Mouse (Mus musculus): Measurements from ENCODE around the gene Fyb2.

The Fyb2 gene

DNA sequence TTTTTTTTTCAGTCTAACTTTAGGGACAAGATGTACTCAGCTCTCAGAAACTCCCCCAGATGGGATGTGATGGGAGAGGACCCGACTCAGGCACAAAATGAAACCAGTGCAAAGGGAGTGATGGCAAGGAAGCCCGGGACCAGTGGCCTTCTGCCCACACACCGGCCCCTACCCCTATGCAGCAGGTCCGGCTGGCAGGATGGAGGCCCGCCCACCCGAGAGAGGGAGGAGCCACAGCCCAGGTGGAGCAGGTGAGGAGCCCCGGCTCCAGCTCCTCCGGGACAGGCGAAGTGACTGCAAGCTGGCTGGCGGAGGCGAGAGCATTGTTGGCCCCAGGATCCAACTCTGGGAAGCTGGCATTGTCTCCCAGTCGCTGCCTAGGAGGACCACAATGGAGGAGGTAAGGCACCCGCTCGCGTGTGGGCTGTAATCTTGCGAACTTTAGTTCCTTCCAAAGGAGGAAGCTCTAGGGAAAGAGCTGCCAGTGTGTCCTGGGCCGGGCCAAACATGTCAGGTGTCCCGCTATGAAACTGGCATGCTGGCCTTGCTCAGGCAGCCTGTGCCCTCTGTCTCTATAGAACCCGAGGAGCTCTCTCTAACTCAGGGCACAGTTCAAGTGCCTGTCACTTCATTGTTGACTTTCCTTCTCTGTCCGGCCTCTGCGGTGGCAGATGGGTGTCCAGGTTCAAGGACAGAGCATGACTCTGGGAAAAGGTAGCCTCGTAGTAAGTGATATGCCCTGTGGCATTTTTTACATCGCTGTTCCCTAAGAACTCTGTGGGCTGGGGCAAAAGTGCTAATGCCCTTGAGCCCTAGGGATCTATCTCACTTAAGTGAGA is at the start of gene Fyb2:
Fyb2 (plus strand) TSS at position 166 of the 839 bp plus-strand sequence.
- peak; percentile 32 for DNase-seq (ENCODE audit: low spot score)

DNA sequence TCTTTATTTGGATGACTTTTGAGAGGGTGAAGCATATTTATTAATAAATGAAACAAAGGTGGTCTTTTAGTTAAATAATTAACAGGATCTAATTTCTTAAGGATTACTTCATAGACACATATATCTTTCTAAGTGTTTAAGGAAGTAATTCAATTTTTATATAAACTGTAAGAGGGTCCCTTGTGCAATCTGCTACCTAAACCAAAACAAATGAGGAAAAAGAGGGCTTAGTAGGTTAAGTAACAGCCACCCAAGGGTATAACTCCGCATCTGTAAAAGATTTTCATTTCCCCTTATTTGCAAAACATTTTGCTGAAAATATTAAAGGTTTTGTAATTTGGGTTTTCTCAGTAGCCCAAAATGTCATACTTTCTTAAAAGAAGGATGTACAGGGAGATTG is 48.9 kb upstream of the Fyb2 start:
- DNase-seq (ENCODE audit: low spot score) = no peak

DNA sequence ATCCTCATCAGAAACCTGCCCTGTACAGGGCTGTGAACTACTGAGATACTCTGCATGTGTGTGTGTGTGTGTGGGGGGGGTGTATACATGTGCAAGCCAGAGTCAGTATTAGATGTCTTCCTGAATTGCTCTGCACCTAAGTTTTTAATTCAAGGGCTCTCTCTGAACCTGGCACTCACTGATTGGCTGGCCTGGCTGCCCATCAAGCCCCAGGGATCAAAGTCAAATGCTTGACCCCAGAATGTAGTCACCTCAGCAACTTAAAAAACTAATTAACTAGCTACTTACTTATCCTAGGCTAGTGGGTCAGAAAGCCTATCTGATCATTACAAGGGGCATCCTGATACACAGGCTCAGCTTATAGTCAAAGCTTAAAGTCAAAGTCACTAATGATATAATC is 43.7 kb upstream of the Fyb2 start:
- DNase-seq (ENCODE audit: low spot score) = no peak

DNA sequence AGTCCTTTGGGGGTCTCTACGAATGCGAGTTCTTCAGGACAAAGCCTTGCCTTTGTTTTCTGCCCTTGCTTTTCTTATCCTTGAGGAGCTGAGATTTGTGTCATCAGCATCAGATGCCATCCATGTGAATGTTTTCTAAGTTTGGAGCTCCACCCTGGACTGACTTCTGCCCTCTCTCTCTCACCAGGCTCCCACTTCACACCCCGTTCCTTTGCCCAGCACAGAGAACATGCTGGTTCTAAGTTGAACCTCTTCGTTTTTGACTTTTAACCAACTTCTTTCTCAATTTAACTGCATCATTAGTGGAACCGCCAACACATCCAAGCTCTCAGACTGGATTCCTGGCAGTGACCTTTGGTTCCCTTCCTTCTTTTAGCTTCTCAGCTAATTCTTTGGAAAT is 43.1 kb upstream of the Fyb2 start:
- no peak for DNase-seq (ENCODE audit: low spot score)

DNA sequence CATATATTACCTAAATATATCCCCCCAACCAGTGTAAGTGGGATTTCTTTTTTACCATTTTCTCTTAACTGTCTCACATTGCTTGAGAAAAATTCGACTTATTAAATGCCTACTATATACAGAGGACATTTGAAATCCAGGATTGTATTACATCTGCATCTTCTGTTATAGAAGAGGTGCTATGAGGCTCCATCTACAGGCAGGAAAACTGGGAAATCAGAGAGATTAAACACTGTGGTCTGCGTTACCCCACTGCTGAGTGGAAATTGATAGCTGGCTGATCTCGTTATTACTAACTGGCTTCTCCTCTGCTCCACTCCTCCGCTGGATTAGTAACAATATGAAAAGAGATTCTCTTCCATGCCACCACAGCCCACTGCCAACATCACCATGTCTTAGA is 37.4 kb upstream of the Fyb2 start:
- DNase-seq (ENCODE audit: low spot score) = no peak

DNA sequence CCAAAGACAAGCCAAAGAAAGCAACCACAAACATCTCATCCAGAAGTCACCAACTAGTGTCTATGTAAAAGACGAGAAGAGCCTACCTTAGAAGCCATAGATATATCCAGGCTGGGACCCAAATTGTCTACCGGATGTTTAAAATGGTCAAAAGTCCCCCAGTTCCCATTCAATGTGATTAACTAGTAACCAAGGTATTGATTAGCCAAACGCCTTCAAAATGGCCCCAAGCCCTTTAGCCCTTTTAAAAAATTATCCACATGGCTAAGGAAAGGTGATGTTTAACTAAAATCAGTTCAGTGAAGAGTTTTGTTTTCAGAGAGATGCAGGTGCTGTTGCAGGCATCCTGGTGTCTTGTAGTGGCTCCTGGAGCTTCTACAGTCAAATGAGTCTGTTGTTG is 36.9 kb upstream of the Fyb2 start, which contains the start of gene C8a:
C8a (minus strand) TSS at position 76 of the 400 bp plus-strand sequence.
- no peak for DNase-seq (ENCODE audit: low spot score)

DNA sequence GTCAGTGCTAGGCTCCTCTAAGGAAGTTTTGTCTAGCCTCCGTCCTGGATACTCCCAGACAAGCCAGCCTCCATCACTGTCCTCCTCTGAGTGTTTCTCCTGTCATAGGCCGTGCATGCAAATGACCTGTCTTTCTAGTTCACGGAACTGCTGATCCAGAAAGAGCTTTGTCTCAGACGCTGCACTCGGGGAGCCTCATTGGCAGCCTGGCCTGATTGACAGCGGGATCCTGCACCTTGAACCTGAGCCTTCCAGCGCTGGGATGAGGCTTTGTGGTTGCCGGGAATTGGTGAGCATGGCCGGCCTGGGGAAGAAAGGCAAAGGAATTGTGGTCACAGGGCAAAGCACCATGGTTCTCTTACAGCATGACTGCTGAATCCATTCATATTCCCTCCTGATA is 25.8 kb upstream of the Fyb2 start:
- no peak for DNase-seq (ENCODE audit: low spot score)

DNA sequence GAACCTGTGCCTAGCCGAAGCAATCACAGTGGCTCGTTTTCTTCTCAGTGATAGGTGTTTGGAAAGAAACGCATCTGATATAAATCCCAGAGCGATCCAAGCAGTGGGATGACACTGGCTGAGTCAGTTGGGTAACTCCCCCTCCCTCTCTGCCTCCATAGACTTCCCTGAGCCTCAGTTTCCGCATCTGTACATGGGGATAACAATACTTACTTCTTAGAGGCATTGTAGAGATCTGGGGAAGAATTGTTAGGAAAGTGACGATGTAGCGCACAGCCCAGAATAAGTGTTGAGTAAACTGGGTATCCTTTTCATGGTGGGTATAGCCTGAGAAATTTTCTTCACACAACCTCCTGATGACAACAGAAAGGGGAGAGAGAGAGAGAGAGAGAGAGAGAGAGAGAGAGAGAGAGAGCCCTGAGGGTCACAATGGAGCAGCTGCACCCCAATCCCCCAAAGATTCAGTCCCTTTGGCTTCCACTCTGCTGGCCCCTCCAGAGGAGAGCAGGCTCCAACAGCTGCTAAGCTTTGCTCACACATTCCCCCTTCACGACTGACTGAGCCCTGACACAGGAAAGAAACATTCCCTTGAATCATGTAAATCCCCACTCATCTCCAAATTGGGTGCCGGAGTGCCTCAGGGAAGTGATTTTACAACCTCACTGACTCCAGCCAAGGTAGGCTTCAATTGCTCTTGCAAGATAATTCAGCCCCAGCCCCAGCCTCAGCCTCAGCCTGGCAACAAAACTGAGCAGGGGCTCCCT is 24.6 kb upstream of the Fyb2 start:
- no peak for DNase-seq (ENCODE audit: low spot score)

DNA sequence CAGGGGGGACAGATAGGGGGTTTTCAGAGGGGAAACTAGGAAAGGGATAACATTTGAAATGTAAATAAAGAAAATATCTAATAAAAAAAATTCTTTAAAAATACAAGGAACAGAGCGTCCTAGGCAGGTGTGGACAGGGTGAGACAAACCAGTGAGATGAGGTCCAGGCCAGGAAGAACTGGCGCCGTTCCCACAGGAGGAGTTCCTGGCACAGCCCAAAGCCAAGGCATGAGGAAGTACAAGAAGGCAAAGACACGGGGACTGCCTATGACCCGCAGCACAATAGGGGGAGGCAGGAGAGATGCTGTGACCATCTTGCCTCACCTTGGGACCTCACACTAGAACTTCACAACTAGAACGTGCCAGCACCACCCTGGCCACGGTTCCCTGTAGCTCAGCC is 21.5 kb upstream of the Fyb2 start:
- no peak for DNase-seq (ENCODE audit: low spot score)

DNA sequence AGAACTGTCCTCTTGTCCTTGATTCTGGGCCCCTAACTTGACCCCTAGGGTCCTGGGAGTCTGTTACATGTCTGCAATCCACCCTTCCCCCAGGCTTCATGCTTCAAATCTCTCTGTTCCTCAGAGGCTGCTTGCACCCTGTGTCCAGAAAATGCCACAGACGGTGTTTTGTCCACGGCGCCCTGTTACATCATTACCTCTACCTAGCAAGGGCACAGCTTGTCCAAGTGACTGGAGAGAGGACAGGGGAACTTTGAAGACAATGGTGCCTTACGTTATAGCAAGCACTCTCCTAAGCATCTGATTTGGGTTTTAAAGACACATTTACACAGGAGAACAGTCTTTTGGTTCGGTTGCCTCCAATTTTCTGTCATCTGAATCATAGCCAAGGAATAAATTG is 19.7 kb upstream of the Fyb2 start:
- DNase-seq (ENCODE audit: low spot score) = no peak

DNA sequence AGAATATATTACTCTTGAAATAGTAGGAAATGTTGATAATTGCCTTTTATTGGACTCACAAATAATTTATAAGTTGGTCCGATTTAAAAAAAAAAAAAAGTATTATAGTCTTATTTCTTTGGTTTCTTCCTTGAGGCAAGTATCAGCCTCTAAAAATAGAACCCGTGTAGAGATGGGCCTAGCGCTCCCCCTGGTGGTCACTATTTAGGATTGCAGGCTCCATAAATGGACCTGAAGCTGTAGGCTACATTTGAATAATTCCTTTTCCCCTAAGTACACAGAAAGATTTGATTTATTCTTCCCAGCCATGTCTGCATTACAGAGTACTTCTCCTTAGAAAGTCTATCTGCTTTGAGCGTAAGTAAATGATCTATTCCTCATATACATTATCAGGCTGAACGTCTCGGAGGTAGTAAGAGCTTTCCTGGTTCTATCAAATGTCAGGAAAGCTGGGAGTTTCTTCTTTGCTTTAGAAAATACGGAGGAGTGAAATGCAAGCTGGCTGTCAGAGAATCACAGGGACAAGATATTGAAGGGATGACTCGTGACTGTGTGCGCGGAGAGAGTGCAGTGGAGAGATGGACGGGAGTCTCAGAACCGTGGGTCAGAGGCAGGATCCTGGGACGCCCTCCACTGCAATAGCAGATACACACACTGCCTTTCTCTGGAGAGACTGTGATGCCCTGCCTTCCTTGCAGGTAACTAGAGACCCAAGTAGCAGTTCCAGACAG is 19.1 kb upstream of the Fyb2 start:
- no peak for DNase-seq (ENCODE audit: low spot score)

DNA sequence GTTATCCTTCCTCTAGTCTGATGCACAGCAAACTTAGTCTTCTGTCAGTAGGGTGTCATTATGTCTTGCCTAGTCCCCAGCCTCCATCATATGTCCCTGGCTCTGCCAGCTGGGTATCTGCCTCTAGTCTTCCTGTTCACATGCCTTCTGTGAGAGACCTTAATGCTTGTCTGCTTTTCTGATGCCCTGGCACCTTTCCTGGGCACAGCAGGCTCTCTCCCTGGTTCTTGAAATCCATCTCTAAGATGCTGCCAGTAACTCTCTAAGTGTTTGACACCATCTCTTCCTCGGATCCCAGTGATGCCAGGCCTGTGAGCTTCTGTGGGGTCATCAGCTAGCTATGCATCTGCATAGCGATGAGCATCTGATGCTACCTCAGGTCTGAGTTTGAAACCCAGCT is 10.4 kb upstream of the Fyb2 start:
- no peak for DNase-seq (ENCODE audit: low spot score)

DNA sequence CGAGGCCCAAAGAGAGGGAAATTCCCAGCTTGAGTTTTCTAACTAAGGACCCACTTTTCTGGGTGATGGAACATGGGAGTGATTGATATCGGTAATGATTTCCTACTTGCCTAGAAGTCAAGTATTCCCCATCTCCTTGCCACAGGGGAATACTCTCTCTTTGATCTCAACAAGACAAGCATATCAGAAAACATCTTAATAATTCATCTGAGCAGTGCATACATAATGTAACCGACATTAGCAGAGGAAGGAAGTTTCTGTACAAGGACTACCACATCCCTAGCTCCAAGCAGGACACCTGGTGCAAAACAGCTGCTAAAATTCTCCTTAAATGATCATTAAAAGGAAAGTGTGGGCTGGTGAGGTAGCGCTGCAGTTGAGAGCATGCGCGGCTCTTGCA is 8.2 kb upstream of the Fyb2 start:
- DNase-seq (ENCODE audit: low spot score) = no peak

DNA sequence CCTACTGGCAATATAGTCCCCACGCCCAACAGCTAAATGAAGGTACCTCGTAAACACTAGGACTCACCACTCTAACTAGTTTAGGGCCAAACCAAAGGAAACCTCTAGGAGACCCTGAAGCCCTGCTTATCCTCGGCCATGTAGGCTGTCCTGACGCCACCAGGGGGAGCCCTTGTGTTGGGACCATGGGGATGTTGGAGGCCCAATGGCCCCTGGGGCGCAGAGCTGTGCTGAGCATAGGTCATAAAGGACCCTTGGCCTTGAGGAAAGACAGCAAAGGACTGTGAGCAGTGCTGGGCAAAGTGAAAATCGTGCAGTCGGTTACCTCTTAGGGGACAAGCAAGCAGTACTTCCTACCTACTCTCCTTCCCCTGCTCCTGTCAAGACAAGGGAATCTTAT is 1.6 kb upstream of the Fyb2 start:
- peak; percentile 45 for DNase-seq (ENCODE audit: low spot score)

DNA sequence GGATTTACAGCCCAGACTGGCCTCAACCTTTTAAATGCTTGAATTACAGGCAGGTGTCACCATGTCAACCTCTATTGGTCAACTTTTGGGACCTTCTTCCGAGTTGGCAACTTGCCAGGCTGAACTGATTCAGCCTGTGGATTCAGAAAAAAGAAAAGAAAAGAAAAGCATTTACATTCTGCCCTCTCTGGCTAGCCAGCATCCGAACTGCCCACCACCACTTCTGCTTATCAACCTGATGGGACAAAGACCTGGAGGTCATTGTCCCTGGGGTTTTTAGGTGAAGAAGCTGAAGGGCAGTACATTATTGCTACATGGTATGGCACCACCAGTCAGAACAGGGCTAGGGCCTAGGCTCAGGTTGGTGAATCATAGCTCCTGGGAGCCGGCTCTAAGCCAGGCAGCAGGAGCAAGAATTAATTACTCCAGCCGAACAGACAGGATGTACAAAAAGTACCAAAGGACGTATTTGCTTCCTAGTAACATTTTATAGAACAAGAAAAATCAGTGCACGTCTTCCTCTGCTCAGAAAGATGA is 1.5 kb downstream of the Fyb2 start:
- DNase-seq (ENCODE audit: low spot score) = no peak

DNA sequence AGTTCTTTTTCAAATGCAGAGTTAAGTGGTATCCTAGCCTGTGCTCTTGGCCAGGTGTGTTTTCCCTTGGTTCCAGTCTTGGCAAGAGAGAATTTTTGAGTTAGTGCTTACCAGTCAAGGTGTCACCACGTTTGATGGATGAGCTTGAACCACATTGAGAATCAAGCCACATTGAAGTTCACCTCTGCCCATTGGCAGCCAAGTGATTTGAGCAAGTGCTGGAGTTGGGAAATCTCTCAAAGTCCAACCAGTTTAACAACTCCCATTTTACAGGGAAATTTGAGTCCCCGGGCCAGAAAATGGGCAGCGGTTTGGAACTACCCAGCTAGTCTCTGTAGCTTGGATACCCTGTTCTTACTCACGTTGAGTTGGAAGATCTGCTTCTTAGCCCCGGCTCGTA is 4.8 kb downstream of the Fyb2 start:
- DNase-seq (ENCODE audit: low spot score) = no peak

DNA sequence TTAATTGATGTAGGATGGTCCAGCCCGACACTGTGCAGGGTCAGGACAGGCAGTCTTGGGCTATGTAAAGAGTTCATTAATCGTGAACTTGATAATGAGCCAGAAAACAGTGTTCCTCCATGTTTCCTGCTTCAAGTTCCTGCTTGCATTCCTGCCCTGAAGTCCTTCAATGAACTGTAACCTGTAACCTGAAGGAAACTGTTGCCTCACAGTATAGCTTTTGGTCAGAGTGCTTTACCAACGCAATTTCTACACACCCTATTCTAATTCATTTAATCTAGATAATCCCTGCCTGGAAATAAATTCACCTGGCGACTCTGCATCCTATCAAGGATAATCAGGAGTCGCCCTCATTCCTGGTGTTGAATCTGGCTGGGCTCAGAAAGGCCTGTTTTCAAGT is 12.1 kb downstream of the Fyb2 start:
- no peak for DNase-seq (ENCODE audit: low spot score)

DNA sequence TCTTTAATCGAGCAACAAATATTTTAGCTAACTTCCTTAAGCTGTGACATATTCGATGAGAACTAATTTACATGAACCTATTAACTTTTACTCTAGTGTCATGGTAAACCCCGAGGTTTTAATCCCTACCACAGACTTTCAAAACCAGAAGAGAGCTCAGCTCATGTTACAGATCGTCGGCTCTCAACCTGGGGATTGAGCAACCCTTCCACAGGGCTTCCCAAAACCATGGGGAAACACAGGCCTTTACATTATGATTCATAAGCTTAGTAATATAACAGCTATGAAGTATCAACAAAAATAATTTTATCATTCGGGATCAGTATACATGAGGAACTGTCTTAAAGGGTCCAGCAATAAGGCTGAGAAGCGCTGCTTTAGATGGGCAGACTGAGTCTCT is 15.9 kb downstream of the Fyb2 start:
- DNase-seq (ENCODE audit: low spot score) = no peak

DNA sequence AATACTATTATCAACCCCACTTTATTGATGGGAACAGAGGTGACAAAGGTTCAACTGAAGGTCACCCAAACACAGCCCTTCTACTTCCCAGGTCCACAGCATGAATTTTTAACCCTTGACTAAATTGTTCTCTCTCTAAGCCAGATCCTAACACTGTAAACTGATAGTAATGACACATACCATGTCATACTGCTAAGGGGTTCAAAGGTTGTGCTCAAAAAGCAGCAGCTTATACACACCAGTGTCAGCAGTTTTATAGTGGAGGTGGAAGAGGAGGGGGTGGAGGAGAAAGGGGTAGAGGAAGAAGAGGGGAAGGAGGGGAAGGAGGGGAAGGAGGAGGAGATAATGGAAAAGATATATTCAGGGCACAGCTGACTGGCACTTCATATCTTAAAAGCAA is 20.4 kb downstream of the Fyb2 start:
- no peak for DNase-seq (ENCODE audit: low spot score)

DNA sequence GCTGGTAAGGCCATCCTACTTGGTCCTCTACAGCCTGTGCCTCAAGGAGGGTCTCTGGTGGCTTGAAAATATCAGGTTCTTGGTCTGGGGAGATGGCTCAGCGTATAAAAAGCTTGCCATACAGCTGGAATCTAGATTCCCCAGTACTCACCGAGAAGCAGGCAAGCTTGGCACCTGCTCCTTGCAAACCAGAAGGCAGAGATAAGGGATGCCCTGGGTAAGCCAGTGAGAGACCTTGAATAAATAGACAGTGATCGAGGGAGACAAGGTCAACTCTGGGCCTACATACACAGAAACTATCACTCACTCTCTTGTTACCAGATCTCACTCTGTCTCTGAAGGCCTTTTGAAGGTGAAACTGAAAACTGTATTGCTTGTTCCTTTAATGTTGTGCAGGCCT is 21.7 kb downstream of the Fyb2 start:
- DNase-seq (ENCODE audit: low spot score) = peak; percentile 46

DNA sequence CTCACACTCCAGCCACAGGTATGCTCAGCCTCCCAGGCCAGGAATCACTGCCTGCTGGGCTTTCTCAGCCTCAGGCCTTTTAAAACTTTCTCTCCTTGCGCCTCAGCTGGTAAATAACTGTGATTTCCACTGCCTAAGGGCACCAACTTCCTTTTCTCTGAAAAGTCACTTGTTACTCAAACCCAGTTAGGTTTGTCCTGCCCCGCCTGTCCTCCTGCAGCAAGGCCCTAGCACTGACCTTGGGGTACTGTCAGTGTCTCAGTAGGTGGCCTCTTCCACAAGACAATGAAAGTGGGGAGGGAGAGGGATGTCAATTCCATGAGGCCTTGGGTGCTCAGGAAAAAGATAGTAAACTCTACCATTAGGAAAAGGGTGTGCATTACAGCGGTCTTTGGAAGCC is 22.2 kb downstream of the Fyb2 start:
- DNase-seq (ENCODE audit: low spot score) = no peak

DNA sequence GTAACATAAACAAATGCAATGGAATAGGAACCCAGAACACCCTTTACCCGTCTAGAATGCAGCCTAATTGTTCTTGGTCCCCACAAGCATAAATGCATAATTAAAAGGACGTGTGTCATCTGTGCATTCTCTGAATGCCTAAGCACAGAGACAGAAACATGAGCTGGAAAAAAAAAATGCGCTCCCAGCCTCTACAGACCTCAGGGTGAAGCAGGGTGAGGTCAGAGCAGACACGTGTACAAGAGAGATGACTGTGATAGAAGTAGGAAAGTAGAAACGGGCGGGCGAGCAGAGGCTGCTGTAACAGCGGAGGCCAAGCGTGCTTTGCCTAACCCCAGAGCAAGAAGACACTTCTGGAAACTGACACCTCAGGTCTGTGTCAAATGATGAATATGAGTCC is 22.8 kb downstream of the Fyb2 start:
- DNase-seq (ENCODE audit: low spot score) = no peak

DNA sequence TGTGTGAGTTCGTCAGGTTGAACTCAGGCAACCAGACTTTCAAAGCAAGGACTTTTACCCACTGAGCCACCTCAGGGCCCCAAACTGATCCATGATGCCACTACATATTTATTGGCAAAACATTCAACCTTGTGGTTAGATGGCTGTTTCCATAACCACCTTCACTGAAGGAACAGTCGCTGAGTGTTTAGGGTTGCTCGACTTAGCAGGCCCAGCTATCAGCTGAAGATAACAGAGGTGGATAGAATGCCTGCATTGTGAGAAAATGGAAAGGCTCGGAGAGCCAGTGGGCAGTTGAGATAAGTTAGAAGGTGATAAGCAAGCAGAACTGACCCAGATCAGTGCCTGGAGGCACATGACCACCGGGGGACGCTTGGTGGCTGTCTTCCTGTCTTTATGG is 26.3 kb downstream of the Fyb2 start:
- DNase-seq (ENCODE audit: low spot score) = no peak

All from ovary, adult 18-20 months (tissue).